Mouse (Mus musculus) limb, embryonic 10.5 days (tissue): Measurements from ENCODE around the gene U2af1l4. TPM values are rescaled to one million over a fixed set of nuclear protein-coding genes. Genes with fewer than 3 reads are reported as not detected.

Source experiments
- DNase-seq: peaks from one replicate; pipeline ENCODE4 v3.0.0-alpha.2; 2017; ENCODE audit warnings: low spot score
- H3K27ac ChIP-seq: fragments of 300-500 bp; sonication (generic); 2 replicates; pipeline ENCODE4 v1.5.1; 2016; ENCODE audit warnings: mild to moderate bottlenecking
- H3K27me3 ChIP-seq: fragments of 300-500 bp; sonication (generic); 2 replicates; pipeline ENCODE4 v1.6.1; 2016; ENCODE audit warnings: low read depth, mild to moderate bottlenecking; ENCODE audit not compliant: poor library complexity, severe bottlenecking
- H3K36me3 ChIP-seq: fragments of 300-500 bp; sonication (generic); 2 replicates; pipeline ENCODE4 v1.6.1; 2016; ENCODE audit warnings: mild to moderate bottlenecking, moderate library complexity
- H3K4me1 ChIP-seq: fragments of 300-500 bp; sonication (generic); 2 replicates; pipeline ENCODE4 v1.6.1; 2016
- H3K4me3 ChIP-seq: fragments of 300-500 bp; sonication (generic); 2 replicates; pipeline ENCODE4 v1.5.1; 2016; ENCODE audit warnings: mild to moderate bottlenecking, moderate library complexity
- H3K9me3 ChIP-seq: fragments of 300-500 bp; sonication (generic); replicated peaks from 2 replicates; pipeline ENCODE4 v1.6.1; 2016; ENCODE audit warnings: mild to moderate bottlenecking
- WGBS: fragments of 180-500 bp; shearing (Covaris S2); methylation state at CpG from one replicate; pipeline ENCODE4 v1.1.7; 2016; 5-methylcytosine and 5-hydroxymethylcytosine counted together
- polyA plus RNA-seq: library from polyadenylated mRNA; unstranded; fragments of >200 nt; fragmentation: Nextera tagmentation; extraction: Ambion mirVana; gene quantifications from 2 replicates; pipeline ENCODE4 v1.2.1, GENCODE M21; 2016

Gene U2af1l4
- polyA plus RNA-seq, 1 experiment from 2014 or later: 100 TPM

GRCm38 (mm10) chr7:30593579-30594509 is 30.7 kb downstream of the U2af1l4 start:
- WGBS: 84% methylated on average over 10 of the region's 10 CpGs
- no peaks in the 10 kb centered on the region for H3K36me3 ChIP-seq

GRCm38 (mm10) chr7:30594510-30595024 is 31.5 kb downstream of the U2af1l4 start:
- 82% methylated on average over 4 of the region's 4 CpGs for WGBS
- no peak for DNase-seq
- no peaks in the 10 kb centered on the region for H3K9me3 ChIP-seq

More at GRCm38 (mm10) chr7:30593579-30594509, 30.7 kb downstream of the U2af1l4 start:
- no peak overlapping the region for H3K27ac ChIP-seq
- peaks cover 12% of the 10 kb centered on the region for H3K4me1 ChIP-seq
- no peaks in the 10 kb centered on the region for H3K9me3 ChIP-seq
- H3K27me3 ChIP-seq: no peaks in the 10 kb centered on the region
- no peak for DNase-seq
- no peak overlapping the region for H3K4me3 ChIP-seq

GRCm38 (mm10) chr7:30596093-30596492 is 33.0 kb downstream of the U2af1l4 start:
- no peaks in the 10 kb centered on the region for H3K36me3 ChIP-seq
- no peaks in the 10 kb centered on the region for H3K4me1 ChIP-seq
- no peak overlapping the region for H3K4me3 ChIP-seq
- 89% methylated on average over 5 of the region's 5 CpGs for WGBS
- no peak for DNase-seq
- H3K27me3 ChIP-seq: no peaks in the 10 kb centered on the region
- no peak overlapping the region for H3K27ac ChIP-seq
- H3K9me3 ChIP-seq: no peaks in the 10 kb centered on the region

More at GRCm38 (mm10) chr7:30594510-30595024, 31.5 kb downstream of the U2af1l4 start:
- Histone ChIP-seq H3K36me3 (no peaks in the 10 kb centered on the region), H3K4me3 (no peak overlapping the region), H3K4me1 (peaks cover 8% of the 10 kb centered on the region), H3K27me3 (no peaks in the 10 kb centered on the region), H3K27ac (no peak overlapping the region)

- H3K27ac ChIP-seq: no peak overlapping the region
- no peaks in the 10 kb centered on the region for H3K27me3 ChIP-seq
- H3K4me3 ChIP-seq: no peak overlapping the region
- WGBS: 79% methylated on average over 5 of the region's 5 CpGs
- no peaks in the 10 kb centered on the region for H3K36me3 ChIP-seq
- no peaks in the 10 kb centered on the region for H3K9me3 ChIP-seq
- no peak for DNase-seq
- no peaks in the 10 kb centered on the region for H3K4me1 ChIP-seq
Measured at GRCm38 (mm10) chr7:30596811-30597210, 33.7 kb downstream of the U2af1l4 start.

GRCm38 (mm10) chr7:30598786-30599185 is 35.7 kb downstream of the U2af1l4 start, which contains the start of gene Zbtb32:
Gene Zbtb32 (minus strand): TSS chr7:30598909.
- no peak within 1 kb of the TSS for H3K4me3 ChIP-seq
- no peak for DNase-seq
- no peaks in the 10 kb centered on the region for H3K9me3 ChIP-seq
- H3K4me1 ChIP-seq: peaks cover 5% of the 10 kb centered on the region; the same call in 1 of the 2 replicates
- no peak within 1 kb of the TSS for H3K27ac ChIP-seq
- no peaks in the 10 kb centered on the region for H3K27me3 ChIP-seq
- H3K36me3 ChIP-seq: no peaks in the 10 kb centered on the region
- 90% methylated on average over 12 of the region's 12 CpGs for WGBS

GRCm38 (mm10) chr7:30599933-30600353 is 36.8 kb downstream of the U2af1l4 start:
- Histone ChIP-seq H3K27ac (no peak overlapping the region), H3K4me3 (no peak overlapping the region), H3K4me1 (peaks cover 5% of the 10 kb centered on the region; the same call in 1 of the 2 replicates), H3K9me3 (no peaks in the 10 kb centered on the region), H3K36me3 (no peaks in the 10 kb centered on the region), H3K27me3 (no peaks in the 10 kb centered on the region)
- WGBS: 4% methylated on average over 16 of the region's 16 CpGs
- peak; percentile 75 for DNase-seq

GRCm38 (mm10) chr7:30600651-30601050 is 37.5 kb downstream of the U2af1l4 start:
- Histone ChIP-seq H3K9me3 (no peaks in the 10 kb centered on the region), H3K27me3 (no peaks in the 10 kb centered on the region), H3K4me3 (no peak overlapping the region), H3K4me1 (peaks cover 5% of the 10 kb centered on the region; the same call in 1 of the 2 replicates), H3K36me3 (no peaks in the 10 kb centered on the region), H3K27ac (no peak overlapping the region)
- 81% methylated on average over 7 of the region's 7 CpGs for WGBS
- DNase-seq: no peak

GRCm38 (mm10) chr7:30602583-30602982 is 39.5 kb downstream of the U2af1l4 start:
- Histone ChIP-seq H3K27ac (no peak overlapping the region), H3K27me3 (no peaks in the 10 kb centered on the region), H3K4me1 (peaks cover 5% of the 10 kb centered on the region; the same call in 1 of the 2 replicates), H3K4me3 (no peak overlapping the region), H3K9me3 (no peaks in the 10 kb centered on the region), H3K36me3 (no peaks in the 10 kb centered on the region)
- 12% methylated on average over 2 of the region's 3 CpGs for WGBS
- no peak for DNase-seq

- H3K27ac ChIP-seq: no peak overlapping the region
- 64% methylated on average over 8 of the region's 8 CpGs for WGBS
Measured at GRCm38 (mm10) chr7:30604424-30604823, 41.3 kb downstream of the U2af1l4 start.

GRCm38 (mm10) chr7:30604944-30605343 is 41.8 kb downstream of the U2af1l4 start:
- Histone ChIP-seq H3K9me3 (no peaks in the 10 kb centered on the region), H3K4me1 (peaks cover 6% of the 10 kb centered on the region), H3K36me3 (no peaks in the 10 kb centered on the region), H3K27me3 (no peaks in the 10 kb centered on the region), H3K4me3 (no peak overlapping the region), H3K27ac (no peak overlapping the region)
- 87% methylated on average over 8 of the region's 8 CpGs for WGBS
- no peak for DNase-seq

More at GRCm38 (mm10) chr7:30604424-30604823, 41.3 kb downstream of the U2af1l4 start:
- Histone ChIP-seq H3K9me3 (no peaks in the 10 kb centered on the region), H3K4me3 (no peak overlapping the region), H3K36me3 (no peaks in the 10 kb centered on the region), H3K4me1 (peaks cover 5% of the 10 kb centered on the region), H3K27me3 (no peaks in the 10 kb centered on the region)
- no peak for DNase-seq

GRCm38 (mm10) chr7:30607706-30608309 is 44.7 kb downstream of the U2af1l4 start:
- peaks cover 12% of the 10 kb centered on the region for H3K4me1 ChIP-seq
- no peaks in the 10 kb centered on the region for H3K27me3 ChIP-seq
- H3K4me3 ChIP-seq: no peak overlapping the region
- 31% methylated on average over 8 of the region's 8 CpGs for WGBS
- peak; percentile 67 for DNase-seq
- no peaks in the 10 kb centered on the region for H3K36me3 ChIP-seq
- H3K9me3 ChIP-seq: no peaks in the 10 kb centered on the region
- H3K27ac ChIP-seq: no peak overlapping the region

- no peak for DNase-seq
- WGBS: 51% methylated on average over 16 of the region's 16 CpGs
- Histone ChIP-seq H3K9me3 (no peaks in the 10 kb centered on the region), H3K4me3 (no peak overlapping the region), H3K4me1 (peaks cover 19% of the 10 kb centered on the region), H3K27me3 (no peaks in the 10 kb centered on the region), H3K27ac (no peak overlapping the region), H3K36me3 (no peaks in the 10 kb centered on the region)
Measured at GRCm38 (mm10) chr7:30608476-30608875, 45.4 kb downstream of the U2af1l4 start.

GRCm38 (mm10) chr7:30610043-30610442 is 46.9 kb downstream of the U2af1l4 start:
- Histone ChIP-seq H3K27ac (no peak overlapping the region), H3K4me3 (no peak overlapping the region), H3K4me1 (peaks cover 19% of the 10 kb centered on the region), H3K9me3 (no peaks in the 10 kb centered on the region), H3K27me3 (no peaks in the 10 kb centered on the region), H3K36me3 (peaks cover 1% of the 10 kb centered on the region; the same call in 1 of the 2 replicates)
- no peak for DNase-seq
- 62% methylated on average over 7 of the region's 7 CpGs for WGBS
